ENCODE assay signal across 8 mouse cellular contexts in the genomic region with DNA sequence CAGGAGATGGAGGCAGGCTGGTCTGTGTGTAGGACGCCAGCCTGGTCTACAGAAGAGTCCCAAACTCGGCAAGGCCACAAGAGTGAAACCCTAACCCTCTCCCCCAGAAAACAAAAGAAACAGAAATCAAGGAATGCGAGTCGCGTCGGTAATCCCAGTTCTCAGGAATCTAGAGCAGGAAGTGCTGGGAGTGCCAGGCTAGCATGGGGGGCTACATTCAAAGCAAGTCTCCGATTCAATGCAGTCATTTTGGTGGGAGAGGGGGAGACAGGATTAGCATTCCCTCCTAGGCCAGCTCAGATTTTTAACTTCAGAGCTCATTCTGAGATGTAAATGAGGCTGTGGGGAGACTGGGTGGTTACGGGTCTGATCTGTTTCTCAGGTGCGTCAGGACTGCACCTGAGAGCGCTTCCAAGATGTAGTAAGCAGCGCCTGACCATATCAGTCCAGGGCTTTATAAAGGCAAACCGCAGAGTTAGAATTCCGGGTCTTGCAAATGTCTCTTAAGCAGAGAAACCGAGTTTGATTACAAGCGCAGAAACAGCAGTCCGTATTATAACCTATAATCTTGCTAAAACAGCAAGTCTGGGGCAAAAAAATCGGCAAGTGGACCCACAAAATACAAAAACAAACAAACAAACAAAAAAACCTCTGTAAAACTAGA. TPM values are rescaled to one million over a fixed set of nuclear protein-coding genes. Genes with fewer than 3 reads are reported as not detected.
DNase-seq lines count a peak whose midpoint lies in the region; ATAC-seq and TF ChIP-seq lines count a peak whose summit lies in the region.

No protein-coding gene starts in this region.

- H3K4me3 ChIP-seq in kidney, adult 2 months (ENCODE audit: insufficient read depth, low read depth, low read length): peak overlapping the region; percentile 83
- H3K4me3 ChIP-seq in midbrain, embryonic 12.5 days: peak overlapping the region; percentile 90

- ATAC-seq in midbrain, embryonic 12.5 days (ENCODE audit: low FRiP score, low read depth): no peak
- no peak for ATAC-seq in cerebellum, adult (ENCODE audit: insufficient number of reproducible peaks, low FRiP score, low TSS enrichment)

- peaks cover 30% of the 10 kb centered on the region for H3K4me1 ChIP-seq in kidney, adult 2 months (ENCODE audit: control insufficient read depth, insufficient read depth, low read length)
- H3K4me1 ChIP-seq in midbrain, embryonic 12.5 days: peaks cover 42% of the 10 kb centered on the region

- H3K27ac ChIP-seq in kidney, adult 2 months (ENCODE audit: insufficient read depth, low read depth, low read length): no peak overlapping the region
- no peak overlapping the region for H3K27ac ChIP-seq in midbrain, embryonic 12.5 days (replicated peaks)

- peaks cover 3% of the 10 kb centered on the region for H3K36me3 ChIP-seq in kidney, adult 2 months (ENCODE audit: control insufficient read depth, insufficient read depth, low read length)
- peaks cover 30% of the 10 kb centered on the region for H3K36me3 ChIP-seq in midbrain, embryonic 12.5 days

- TF ChIP-seq POLR2A in kidney, adult 2 months (IDR thresholded peaks at IDR 0.05; ENCODE audit: low read depth, low read length): no peak

- no peaks in the 10 kb centered on the region for H3K27me3 ChIP-seq in kidney, adult 2 months (replicated peaks; ENCODE audit: control insufficient read depth, insufficient read depth, low read length)
- H3K27me3 ChIP-seq in midbrain, embryonic 12.5 days: no peaks in the 10 kb centered on the region

- H3K4me2 ChIP-seq in midbrain, embryonic 12.5 days (replicated peaks): peak overlapping the region; percentile 93

- no peak for DNase-seq in kidney, adult 2 months
- no peak for DNase-seq in kidney, postnatal 4 days
- peak; percentile 72 for DNase-seq in ZHBTc4 (ENCODE audit: low read depth, low spot score)
- peak; percentile 18 for DNase-seq in forelimb bud, embryonic 11.5 days (ENCODE audit: low read depth, low spot score)
- DNase-seq in frontal cortex, adult 2 months (ENCODE audit: extremely low spot score in 1 of 2, low spot score in 1 of 2): no peak
- no peak for DNase-seq in kidney, adult 9 months

- H3K9me3 ChIP-seq in midbrain, embryonic 12.5 days: no peaks in the 10 kb centered on the region

- WGBS in kidney, adult 2 months: 5% methylated on average over 17 of the region's 17 CpGs
- 2% methylated on average over 17 of the region's 17 CpGs for WGBS in midbrain, embryonic 12.5 days

- peak overlapping the region; percentile 97 for H3K9ac ChIP-seq in midbrain, embryonic 12.5 days (replicated peaks)

- no peak for TF ChIP-seq CTCF in kidney, adult 2 months (conservative IDR thresholded peaks at IDR 0.05; ENCODE audit: insufficient read depth, insufficient read length, low read depth, low read length)

RNA-seq across cellular contexts. Expression of gene Gm27021, which starts 0.9 kb away (rescaled TPM):
- 1.6 TPM in 1 of 2 replicates, not detected in the other for polyA plus RNA-seq in kidney, adult 2 months (2012; rRNA removed)
- 2.1 and 3.0 TPM in 2 replicates for polyA plus RNA-seq in midbrain, embryonic 12.5 days (2016; fragmentation: Nextera tagmentation; extraction: Ambion mirVana)
- 1.4 and 2.6 TPM in 2 replicates for polyA plus RNA-seq in frontal cortex, adult 2 months (2012; rRNA removed)

RNA-seq across cellular contexts. Expression of gene Cox4i1, which starts 1.1 kb away (rescaled TPM):
- polyA plus RNA-seq in kidney, adult 2 months (2012; rRNA removed): 2,823 and 3,733 TPM in 2 replicates
- 895 and 905 TPM in 2 replicates for polyA plus RNA-seq in midbrain, embryonic 12.5 days (2016; fragmentation: Nextera tagmentation; extraction: Ambion mirVana)
- polyA plus RNA-seq in frontal cortex, adult 2 months (2012; rRNA removed): 2,082 and 2,130 TPM in 2 replicates

RNA-seq across cellular contexts. Expression of gene Emc8, which starts 1.4 kb away (rescaled TPM):
- polyA plus RNA-seq in kidney, adult 2 months (2012; rRNA removed): 67.0 and 67.8 TPM in 2 replicates
- polyA plus RNA-seq in midbrain, embryonic 12.5 days (2016; fragmentation: Nextera tagmentation; extraction: Ambion mirVana): 215 and 235 TPM in 2 replicates
- 53.2 and 59.4 TPM in 2 replicates for polyA plus RNA-seq in frontal cortex, adult 2 months (2012; rRNA removed)

RNA-seq across cellular contexts. Expression of gene 1190005I06Rik, which starts 19.5 kb away (rescaled TPM):
- polyA plus RNA-seq in kidney, adult 2 months (2012; rRNA removed): 4.6 and 6.8 TPM in 2 replicates
- 5.2 and 5.7 TPM in 2 replicates for polyA plus RNA-seq in midbrain, embryonic 12.5 days (2016; fragmentation: Nextera tagmentation; extraction: Ambion mirVana)
- 7.7 TPM in 2 replicates for polyA plus RNA-seq in frontal cortex, adult 2 months (2012; rRNA removed)

Comparison
In these comparisons a context has a peak if more than half of its experiments do, and no peak if none do; other contexts are left out.
1. DNase-seq: peak in ZHBTc4 (single experiment) and forelimb bud, embryonic 11.5 days (single experiment); none in kidney, adult 2 months (single experiment), kidney, postnatal 4 days (0 of 2), frontal cortex, adult 2 months (0 of 2) and kidney, adult 9 months (single experiment).